Mouse (Mus musculus) monocyte, adult 2 months (primary cell): ENCODE measurements around the gene P2ry6.
A peak's percentile ranks its signal among the peaks of the same experiment; 100 is the strongest.

ENCODE experiments used
- DNase-seq, 2 experiments: peaks; one replicate each; pipeline ENCODE4 v3.0.0; 2022; ENCODE audit warnings: low spot score in 2 of 2, low read depth in 1 of 2

P2ry6 gene

DNA sequence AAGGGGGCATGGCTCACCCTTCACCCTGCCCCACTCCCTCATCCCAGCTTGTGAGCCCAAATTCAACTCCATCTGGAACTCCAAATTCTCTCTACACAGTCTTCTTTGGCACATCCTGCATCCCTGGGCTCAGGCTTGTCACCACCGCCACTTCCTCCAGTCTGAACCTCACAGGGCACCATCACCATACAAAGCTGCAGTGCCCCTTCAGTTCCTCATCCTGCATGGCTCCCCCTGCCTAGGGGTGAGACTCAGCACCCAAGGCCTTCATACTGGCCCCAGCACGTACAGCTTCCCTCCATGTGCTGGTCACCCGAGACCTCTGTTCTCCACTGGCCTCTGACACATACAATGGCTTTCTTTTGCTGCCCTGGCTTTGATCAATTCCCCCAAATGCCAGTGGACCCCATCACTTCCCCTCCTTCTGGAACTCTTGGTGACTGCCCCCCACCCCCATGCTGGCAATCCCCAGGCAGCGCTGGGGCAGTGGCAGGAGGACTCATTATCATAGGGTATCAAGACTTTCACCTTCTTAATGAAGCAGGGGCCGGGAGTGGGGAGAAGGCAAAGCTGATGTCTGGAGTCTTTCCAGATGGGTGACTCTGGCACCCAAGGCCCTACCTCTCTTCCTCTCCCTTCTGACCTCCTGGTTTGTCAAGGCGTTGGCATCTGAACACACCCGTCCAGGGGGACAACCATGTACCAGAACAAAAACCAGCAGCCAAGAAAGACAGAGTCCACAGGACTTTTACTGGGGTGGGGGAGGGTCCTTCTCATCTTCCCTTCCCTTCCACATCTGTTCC is 55.2 kb downstream of the P2ry6 start:
- no peak for DNase-seq

DNA sequence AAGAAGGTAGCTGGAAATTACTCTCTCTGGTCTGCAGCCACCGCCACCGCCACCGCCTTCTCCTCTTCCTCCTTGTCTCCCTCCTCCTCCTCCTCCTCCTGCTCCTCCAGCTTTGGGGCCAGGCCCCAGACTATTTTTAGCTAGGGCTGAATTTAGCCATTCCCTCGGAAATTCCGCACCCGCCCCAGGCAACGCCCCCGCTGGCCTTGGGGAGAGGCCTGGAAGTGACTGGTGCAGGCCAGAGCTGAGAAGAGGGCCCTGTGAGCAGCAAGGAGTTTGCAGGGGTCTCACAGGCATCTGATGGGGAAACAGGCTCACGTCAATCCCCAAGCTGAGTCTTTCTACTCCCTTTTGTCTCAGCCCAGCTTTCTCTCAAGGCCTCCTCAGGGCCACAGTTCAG is 56.3 kb downstream of the P2ry6 start:
- DNase-seq: no peak

DNA sequence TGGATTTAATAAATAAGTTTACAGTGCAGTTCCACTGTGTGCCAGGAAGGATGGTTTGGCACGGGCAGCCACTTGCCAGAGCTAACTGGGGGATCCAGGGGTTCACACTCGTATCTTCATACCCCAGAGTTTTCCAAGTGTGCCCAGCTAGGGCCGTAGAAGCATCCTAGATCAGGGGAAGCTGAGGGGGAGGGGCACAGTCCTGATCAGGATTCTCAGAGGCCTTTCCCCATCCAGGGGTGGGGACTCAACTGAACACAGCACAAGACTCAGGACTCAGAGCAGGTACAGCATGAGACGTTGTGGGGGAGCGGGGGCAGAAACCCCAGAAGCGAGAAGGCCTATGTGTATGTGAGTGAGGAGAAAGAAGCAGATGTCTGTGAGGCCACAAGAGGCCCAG is 56.7 kb downstream of the P2ry6 start:
- no peak for DNase-seq

DNA sequence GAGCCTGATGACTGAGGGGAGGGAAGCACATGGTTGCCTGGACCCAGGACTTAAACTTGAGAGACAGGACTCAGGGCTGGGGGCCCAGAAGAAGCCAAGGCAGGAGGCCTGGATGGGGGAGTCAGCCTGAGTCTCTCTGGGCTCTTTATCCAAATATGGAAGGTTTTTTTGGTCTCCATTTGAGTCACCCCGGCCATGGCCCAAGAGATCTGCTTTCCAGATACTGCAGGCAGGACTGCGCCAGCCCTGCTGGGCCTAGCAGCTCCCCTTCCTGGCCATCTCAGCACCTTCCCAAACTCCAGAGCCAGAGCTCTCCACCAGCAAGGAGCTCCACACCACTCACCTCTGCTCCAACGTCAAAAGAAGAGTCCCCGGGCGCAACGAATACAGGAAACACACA is 57.9 kb downstream of the P2ry6 start:
- DNase-seq: no peak

DNA sequence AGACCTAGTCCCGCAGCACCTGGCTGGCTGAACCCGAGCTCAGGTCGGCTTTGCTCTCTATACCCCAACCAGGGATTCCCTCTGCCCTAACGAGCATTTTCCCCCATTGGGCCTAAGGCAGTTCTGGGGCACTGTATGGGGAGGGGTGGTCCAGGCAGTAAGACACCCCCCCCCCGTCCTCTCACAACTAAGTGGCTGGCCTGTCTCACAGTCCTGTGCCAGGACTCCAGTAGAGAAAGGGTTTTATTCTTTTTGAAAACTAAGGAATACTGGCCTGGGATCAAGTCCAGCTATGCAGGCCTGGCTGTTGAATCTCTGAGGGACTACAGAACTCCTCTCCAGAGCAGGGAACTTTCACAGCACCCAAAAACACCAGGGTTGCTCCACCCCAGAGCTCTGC is 59.2 kb downstream of the P2ry6 start:
- no peak for DNase-seq

DNA sequence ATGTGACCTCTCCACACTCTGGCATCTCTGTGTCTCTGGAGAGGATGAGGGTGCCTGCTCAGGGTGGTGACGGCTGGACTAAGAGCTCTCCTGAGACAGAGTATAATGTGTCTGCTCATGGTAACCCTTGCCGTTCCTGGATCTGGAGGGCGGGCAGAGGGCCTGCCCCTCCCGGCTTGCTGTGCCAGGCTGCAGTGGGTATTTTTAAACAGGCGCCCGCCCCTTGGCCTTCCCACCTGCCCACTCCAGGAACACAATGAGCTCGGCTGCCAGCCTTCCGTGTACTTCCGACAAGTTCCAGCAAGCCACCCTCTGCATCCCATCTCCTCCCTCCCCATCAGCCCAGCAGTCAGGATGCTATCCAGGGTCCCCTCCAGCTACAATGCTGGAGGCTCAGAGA is 62.7 kb downstream of the P2ry6 start:
- DNase-seq: no peak

DNA sequence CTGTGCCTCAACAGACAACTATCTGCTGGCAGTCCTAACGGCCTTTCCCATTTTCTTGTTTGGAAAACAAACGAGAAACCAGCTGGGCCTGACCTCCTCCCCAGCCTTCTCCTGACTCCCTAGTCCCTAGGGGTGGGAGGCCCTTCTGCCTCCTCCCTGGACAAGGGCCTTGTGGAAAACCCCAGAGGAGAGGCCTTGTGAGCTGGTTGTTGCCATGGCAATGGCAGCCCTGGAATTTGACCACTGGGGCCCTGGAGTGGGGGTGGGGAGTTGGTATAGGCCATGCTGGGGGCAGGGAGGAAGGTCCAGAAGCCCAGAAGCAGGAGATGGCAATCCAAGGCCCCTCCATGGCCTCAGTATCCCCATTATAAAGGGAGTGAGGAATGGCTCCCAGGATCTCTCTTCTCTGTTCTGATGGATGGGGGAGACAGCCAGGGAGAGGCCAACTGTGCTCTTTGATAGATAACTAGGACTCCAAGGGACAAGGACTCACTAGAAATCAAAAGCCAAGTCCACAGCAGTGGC is 63.1 kb downstream of the P2ry6 start:
- DNase-seq: no peak

DNA sequence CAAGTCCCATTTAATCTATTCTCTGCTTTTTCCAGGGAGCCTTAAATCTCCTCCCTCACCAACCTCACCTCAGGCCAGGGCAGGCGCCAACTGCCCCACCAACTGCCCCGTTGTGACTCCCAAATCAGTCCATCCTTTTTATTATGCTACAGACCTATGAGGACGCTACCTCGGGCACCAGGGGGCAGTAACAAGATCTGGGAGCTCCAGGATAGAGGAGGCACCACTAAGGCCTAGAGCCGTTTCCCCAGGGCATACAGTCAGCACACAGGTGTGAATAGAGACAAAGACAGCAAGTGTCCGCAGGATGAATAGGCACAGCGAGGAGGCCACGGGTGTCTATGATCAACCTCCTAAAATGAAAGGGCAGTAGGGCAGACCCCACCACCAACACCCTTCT is 65.9 kb downstream of the P2ry6 start:
- no peak for DNase-seq

DNA sequence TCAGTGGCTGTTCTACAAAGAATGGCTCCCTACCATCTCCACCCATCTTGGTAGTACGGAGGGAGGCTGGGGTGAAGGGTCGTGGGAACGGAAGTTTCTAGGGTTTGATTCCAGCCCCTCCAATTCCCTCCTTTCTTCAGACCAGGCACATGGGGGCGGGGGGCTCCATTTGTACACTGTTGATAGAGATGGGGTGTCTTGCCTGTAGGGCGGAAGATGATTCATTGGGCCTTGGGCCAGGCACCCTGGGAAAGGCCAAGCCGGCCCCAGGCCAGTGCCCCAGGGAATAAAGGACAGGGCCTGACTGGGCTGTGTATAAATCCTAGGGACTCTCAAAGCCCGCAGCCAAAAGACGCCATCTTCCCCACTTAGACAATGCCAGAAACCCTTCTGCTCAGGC is 66.4 kb downstream of the P2ry6 start:
- no peak for DNase-seq

DNA sequence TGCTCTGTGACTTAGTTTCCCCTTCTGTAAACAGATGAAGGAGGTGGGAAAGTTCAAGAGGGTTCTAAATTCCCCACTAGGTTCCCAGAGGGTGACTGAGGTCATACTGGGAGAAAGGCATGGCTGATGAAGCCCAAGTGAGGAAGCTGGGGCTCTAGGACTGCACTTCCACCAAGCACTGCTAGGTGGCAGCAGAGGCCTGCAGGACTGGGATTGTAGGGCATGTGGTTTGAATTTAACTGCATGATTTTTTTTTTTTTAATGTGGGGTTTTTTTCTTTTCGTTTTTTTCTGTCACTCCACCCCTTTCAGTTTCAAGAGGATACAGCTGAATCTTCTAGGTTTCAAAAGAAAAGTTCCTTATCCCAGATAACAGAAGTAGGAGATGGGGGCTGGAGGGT is 67.2 kb downstream of the P2ry6 start:
- peak; percentile 50 to 71 for DNase-seq

DNA sequence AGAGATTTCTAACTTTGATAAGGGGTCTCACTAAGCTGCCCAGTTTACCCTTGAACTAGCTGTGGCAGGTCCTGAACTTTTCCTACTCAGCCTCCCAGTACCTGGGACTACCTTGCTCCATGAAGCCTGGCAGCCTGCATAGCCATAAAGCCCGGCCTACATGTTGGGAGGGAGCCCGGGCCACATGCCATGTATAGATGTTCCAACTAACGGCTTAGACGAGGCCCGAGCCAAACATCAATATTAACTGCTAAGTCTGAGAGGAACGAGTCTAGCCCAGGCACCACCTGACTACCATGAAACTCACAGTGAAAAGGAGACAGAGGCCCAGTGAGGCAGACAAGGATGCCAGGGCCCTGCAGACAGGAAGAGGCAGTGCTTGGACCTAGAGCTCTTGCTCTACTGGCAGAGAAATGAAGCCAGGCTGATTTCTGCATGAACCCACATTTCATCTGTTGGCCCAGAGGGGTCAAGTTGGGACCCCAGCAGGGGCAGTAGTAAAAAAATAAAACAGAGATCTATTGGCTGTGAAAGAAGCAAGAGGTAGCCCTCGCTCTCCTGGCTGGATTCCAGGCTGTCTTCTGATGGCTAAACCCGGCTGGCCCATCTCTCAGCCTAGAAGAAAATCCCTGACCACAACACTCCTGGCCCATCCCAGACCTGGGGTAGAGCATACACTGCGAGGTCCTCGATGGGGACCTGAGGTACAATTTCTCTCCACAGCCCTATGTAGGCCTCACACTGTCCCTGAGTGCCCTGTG is 68.2 kb downstream of the P2ry6 start:
- no peak for DNase-seq

DNA sequence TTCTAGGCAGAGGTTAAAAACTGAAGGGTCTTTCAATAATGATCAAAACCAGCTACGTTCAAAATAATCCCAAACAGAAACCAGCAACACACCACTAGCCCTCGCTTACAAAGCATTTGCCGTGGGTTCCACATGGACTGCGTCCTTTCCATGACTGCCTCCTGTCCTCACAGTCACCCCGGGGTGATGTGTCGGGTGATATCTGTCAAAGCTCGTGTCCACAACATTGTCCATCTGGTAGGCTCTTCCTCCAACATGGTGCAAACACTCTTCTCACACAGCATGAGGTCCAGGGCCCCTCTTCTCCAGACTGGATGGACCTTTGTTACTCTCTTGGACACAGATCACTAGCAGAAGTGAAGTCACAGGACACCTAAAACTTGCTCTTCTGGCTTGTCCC is 69.4 kb downstream of the P2ry6 start:
- DNase-seq: no peak

DNA sequence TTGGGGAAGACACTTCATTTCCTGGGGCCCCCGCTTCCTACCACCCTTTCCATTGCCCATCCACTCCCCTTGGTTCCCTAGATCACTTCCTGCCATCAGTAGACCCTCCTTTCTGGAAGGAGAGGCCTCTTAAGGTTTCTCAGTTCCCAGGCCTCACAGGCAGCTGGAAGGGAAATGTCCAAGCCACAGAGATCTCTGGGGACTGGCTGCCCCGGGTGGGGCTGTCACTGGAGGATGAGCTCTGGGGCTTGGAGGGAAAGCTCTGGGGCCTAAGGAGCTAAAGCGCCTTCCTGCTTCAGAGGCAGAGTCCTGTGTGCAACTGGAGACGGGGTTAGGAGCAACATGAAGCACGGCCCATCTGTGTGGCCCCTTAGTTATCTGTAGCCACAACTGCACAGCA is 69.8 kb downstream of the P2ry6 start:
- no peak for DNase-seq

DNA sequence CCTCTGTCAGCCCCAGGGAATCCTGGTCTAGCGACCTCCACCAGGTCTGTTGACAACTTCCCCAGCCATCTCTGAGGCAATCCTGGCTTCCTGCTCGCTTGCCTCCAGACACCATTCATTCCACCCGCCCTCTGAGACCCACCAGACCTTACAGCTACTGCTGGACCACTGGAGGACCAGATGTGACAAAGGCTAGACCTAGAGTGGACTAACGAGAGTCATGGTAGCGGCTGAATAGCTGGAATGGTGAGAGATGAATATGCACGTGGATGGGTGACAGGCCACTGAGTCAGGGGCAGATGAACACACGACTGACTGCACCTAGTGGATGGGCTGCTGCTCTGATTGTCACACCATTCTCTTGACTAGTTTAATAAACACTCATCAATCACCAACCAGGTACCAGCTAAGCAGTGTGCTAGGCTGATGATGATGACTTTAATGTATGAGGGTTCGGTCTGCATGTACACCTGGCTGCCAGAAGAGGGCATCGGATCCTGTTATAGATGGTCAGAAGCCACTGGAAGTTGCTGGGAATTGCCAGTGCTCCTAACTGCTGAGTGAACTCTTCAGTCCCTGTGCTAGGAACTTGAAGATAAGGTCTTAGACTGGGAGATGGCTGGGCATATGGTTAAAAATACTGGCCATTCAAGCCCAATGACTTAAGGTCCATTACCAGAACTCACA is 71.9 kb downstream of the P2ry6 start:
- no peak for DNase-seq

DNA sequence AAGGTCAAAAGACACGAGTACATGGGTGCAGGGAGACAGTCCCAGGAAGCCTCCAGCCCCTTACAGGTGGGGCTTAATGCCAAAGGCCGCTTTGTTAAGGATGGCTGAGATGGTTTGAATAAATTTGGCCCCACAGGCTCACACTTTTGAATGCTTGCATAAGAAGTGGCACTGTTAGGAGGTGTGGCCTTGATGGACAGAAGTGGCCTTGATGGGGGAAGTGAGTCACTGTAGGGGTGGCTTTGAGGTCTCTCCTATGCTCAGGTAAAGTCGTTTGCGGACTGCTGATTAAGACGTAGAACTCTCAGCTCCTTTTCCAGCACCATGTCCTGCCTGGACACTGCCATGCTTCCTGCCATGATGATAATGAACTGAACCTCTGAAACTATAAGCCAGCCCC is 76.6 kb downstream of the P2ry6 start:
- no peak for DNase-seq

DNA sequence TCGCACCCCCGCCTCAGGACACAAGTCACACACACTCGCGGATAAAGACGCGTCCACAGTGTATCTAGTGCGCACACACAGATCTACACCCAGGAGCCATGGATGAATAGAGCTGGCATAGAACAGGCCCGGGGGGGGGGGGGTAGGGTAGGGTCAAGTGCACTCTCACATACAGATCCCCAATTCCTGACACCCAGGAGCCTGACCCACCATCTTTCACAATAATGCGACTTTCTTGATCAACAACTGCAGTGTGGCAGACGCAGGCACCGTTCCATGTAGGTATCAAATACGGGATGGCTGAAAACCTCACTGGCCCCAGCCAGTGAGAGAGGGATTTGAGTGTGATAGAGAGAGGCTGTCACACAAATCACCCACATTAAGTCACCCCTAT is 79.6 kb downstream of the P2ry6 start:
- DNase-seq: no peak

DNA sequence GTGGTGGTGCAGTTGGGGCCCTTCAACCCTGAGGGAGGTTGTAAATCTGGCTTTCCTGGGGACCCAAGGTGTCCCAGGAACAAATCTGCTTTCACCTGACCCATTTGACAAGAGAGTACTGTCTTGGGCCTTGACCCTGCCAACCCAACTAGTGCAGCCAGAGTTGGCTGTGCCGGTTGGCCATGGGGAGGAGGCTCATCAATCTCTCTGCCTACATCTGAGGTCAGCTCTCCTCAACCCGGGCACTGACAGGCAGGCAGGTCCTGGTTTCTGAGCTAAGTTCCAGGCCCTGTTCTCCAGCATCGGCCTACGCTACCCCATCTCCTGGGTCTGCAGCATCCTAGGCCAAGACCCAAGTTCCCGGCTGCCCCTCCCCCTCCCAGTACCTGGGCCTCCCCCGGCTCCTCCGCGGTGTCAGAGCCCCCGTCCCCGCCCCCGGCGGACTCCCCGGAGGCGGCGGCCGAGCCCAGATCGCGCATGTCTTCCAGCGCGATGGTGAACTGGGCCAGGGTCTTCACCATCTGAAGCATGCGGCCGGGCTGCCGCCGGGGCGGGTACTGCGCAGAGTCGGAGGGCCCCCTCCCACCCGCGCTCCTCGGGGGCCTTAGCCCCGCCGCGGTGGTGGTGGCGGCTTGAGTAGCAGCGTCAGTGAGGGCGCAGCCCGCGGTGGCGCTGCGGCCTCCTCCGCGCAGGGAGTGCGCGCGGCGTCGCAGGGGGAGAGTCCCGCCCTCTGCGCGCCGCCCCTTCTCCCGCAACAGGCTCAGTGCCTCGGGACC is 80.2 kb downstream of the P2ry6 start:
- DNase-seq: no peak

DNA sequence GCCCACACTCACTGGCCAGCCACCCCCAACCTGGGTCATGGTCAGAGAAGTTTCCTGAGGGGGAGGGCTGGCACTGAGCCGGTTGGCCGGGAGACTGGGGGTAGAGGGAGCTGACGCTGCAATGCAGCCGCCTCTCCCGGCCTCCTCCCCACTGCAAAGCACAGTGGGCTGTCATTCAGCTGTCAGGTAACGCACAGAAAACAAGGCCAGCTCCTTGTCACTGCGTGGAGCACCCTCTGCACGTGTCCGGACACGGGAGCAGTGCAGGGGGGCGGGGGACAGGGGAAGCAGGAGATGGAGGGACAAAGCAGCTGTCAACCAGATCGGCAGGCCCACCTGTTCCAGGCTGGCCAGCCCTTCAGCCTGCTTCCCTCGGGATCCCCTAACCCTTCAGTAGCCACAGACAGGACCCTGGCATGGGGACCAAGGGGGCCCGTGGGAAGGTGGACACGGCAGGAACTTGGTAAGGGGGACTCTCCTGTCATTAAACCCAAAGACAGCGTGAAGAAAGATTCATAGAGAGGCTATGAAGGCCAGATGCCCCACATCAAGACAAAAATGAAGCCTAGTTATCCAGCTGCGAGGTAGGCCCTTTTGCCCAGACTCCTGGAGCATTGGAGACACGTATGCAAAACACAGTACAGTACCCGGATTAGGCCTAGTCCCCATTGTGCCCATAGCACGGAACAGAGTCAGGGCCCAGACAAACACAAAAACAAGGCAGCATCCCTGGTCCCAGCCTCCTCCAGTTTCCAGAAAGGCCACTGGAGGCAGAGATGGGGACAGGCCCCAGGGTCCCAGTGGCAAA is 81.0 kb downstream of the P2ry6 start:
- DNase-seq: no peak
